Mouse (Mus musculus) heart, embryonic 12.5 days (tissue): ENCODE results near the gene Tmem88b. TPM values are rescaled to one million over a fixed set of nuclear protein-coding genes. Genes with fewer than 3 reads are reported as not detected.

Experiments used
- ATAC-seq: fragments of 200-750 bp; cut with Nextera tagmentation; 2 replicates; pipeline ENCODE4 v1.8.0; 2017; ENCODE audit warnings: moderate TSS enrichment, moderate library complexity; ENCODE audit not compliant: insufficient number of reproducible peaks, low FRiP score
- H3K27ac ChIP-seq: fragments of 300-500 bp; sonication (generic); 2 replicates; pipeline ENCODE4 v1.5.1; 2016; ENCODE audit warnings: mild to moderate bottlenecking, moderate library complexity; ENCODE audit not compliant: poor library complexity, severe bottlenecking
- H3K27me3 ChIP-seq: fragments of 300-500 bp; sonication (generic); replicated peaks from 2 replicates; pipeline ENCODE4 v1.6.1; 2016; ENCODE audit warnings: mild to moderate bottlenecking, moderate library complexity
- H3K36me3 ChIP-seq: fragments of 300-500 bp; sonication (generic); 2 replicates; pipeline ENCODE4 v1.6.1; 2016; ENCODE audit warnings: mild to moderate bottlenecking, moderate library complexity
- H3K4me1 ChIP-seq: fragments of 300-500 bp; sonication (generic); replicated peaks from 2 replicates; pipeline ENCODE4 v1.6.1; 2016; ENCODE audit warnings: mild to moderate bottlenecking
- H3K4me2 ChIP-seq: fragments of 300-500 bp; sonication (generic); 2 replicates; pipeline ENCODE4 v1.6.1; 2016; ENCODE audit warnings: mild to moderate bottlenecking, moderate library complexity
- H3K4me3 ChIP-seq: fragments of 300-500 bp; sonication (generic); 2 replicates; pipeline ENCODE4 v1.5.1; 2016; ENCODE audit warnings: mild to moderate bottlenecking
- H3K9ac ChIP-seq: fragments of 300-500 bp; sonication (generic); 2 replicates; pipeline ENCODE4 v1.6.1; 2016; ENCODE audit warnings: mild to moderate bottlenecking, moderate library complexity
- H3K9me3 ChIP-seq: fragments of 300-500 bp; sonication (generic); replicated peaks from 2 replicates; pipeline ENCODE4 v1.6.1; 2016; ENCODE audit warnings: mild to moderate bottlenecking, moderate library complexity
- WGBS: fragments of 180-500 bp; shearing (Covaris S2); methylation state at CpG from one replicate; pipeline ENCODE4 v1.1.7; 2016; 5-methylcytosine and 5-hydroxymethylcytosine counted together
- polyA plus RNA-seq: library from polyadenylated mRNA; unstranded; fragments of >200 nt; fragmentation: Nextera tagmentation; extraction: Ambion mirVana; gene quantifications from 2 replicates; pipeline ENCODE4 v1.2.1, GENCODE M21; 2016

Tmem88b gene
- polyA plus RNA-seq, 1 experiment from 2014 or later, result 7.2 TPM

DNA sequence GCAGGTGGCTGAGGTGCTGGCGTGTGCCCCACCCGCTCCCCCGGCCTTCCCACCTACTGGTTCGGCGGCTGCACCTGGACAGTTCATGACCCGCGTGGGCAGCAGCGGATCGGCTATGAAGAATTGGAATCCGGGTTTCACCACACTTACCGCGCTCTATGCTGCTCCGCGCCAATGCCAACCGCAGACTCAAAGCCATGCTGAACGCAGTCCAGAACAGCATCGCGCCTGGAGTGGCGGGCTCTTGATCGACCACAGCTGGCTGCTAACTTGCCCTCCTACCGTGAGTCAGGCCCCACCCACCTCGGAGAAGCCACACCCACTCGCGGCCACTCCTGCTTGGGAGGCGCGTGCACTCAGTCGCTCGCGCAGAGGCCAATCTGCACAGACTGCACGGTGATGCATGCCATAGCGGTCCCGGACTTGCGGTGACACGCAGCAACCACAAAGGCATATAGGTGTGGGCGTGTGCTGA lies 11.4 kb downstream of the Tmem88b start, which contains the start of gene Vwa1:
Gene Vwa1, minus strand, starts transcription at position 419 of the 475 bp plus-strand sequence.
- Histone ChIP-seq H3K4me2 (peak within 1 kb of the TSS; percentile 80), H3K27ac (no peak within 1 kb of the TSS), H3K4me1 (peaks cover 44% of the 10 kb centered on the region)

DNA sequence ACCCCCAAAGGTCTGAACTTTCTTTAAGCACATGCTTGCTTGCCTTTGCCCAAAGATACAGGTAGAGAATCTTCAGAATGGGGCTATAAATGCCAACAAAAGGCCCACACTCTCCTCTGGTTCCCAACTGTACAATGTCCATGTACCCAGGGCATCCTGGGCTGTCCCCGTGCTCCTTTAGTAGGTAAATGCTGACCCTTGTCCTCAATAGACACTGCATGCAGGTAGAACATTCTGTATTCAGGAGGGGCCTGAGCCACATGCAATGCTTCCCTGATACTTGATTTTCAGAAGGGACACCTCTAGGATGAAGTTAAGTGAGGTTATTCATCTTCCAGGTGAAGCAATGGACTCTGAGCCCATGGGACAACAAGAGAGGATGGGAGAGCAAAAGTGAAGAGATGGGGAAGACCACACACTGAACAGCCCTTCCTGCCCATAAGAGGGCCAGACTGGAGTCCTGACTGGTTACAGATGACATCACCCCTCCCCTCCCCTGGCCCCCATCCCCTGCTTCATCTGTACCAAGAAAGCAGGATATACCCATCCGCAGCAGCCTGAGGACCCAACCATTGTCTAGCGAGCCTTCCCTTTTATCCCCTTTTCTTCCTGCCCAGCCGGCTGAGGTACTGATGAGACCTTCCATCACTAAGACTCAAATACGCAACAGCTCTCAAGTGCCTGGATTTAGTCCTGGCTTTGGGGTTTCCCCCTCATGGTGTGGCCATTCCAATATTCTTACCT lies 12.2 kb downstream of the Tmem88b start:
- Histone ChIP-seq H3K4me1 (peaks cover 44% of the 10 kb centered on the region), H3K36me3 (no peaks in the 10 kb centered on the region), H3K9me3 (no peaks in the 10 kb centered on the region), H3K4me3 (peak overlapping the region; percentile 41; the same call in 1 of the 2 replicates), H3K27me3 (peaks cover 47% of the 10 kb centered on the region), H3K27ac (no peak overlapping the region), H3K4me2 (peak overlapping the region; percentile 80), H3K9ac (no peak overlapping the region)
- WGBS, result 42% methylated on average over 5 of the region's 5 CpGs
- ATAC-seq, result no peak

More for the DNA sequence above, 11.4 kb downstream of the Tmem88b start, which contains the start of gene Vwa1:
- 2% methylated on average over 35 of the region's 35 CpGs for WGBS
- H3K9me3 ChIP-seq, result no peaks in the 10 kb centered on the region
- ATAC-seq, result peak; percentile 66
- peak within 1 kb of the TSS; percentile 41 for H3K4me3 ChIP-seq
- peak within 1 kb of the TSS; percentile 62 for H3K9ac ChIP-seq
- H3K27me3 ChIP-seq, result peaks cover 47% of the 10 kb centered on the region
- no peaks in the 10 kb centered on the region for H3K36me3 ChIP-seq

DNA sequence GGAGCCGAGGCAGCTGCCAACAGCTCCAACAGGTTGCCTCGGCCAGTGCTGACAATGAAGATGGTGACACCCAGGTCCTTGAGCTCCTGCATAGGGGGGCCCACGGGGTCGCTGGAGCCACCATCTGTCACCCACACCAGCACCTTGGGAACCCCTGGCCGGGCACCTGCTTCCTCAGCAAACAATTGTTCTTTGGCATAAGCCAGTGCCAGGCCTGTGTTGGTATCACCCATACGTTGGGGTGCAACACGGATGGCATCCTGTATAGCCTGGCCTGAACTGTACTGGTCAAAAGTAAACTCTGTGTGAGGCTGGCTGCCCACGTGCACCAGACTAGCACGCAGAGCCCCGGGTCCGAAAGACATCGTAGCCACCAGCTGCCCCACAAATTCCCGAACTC lies 12.9 kb downstream of the Tmem88b start:
- H3K36me3 ChIP-seq, result no peaks in the 10 kb centered on the region
- no peak overlapping the region for H3K9ac ChIP-seq
- 81% methylated on average over 13 of the region's 13 CpGs for WGBS
- no peak overlapping the region for H3K27ac ChIP-seq
- no peak overlapping the region for H3K4me3 ChIP-seq
- no peaks in the 10 kb centered on the region for H3K9me3 ChIP-seq
- ATAC-seq, result no peak
- no peak overlapping the region for H3K4me2 ChIP-seq
- H3K27me3 ChIP-seq, result peaks cover 47% of the 10 kb centered on the region
- peaks cover 40% of the 10 kb centered on the region for H3K4me1 ChIP-seq

DNA sequence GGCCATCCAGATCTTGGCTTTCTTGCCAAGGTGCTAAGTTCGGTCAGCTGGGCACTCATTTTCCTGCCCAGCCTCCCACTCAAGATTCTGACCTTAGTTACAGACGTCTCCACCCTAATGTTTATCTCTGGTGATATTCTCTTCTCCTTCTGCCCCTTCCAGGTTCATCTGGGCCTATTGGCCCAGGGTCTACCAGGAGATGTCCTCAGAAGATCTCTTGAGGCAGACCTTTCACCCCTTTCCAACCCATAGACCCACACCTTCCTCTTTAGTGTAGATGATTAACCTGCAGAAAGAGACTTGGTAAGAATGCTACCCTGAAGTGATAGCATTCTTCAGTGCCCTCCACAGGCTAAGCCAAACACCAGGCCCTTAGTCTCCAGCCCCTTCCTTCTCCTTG lies 14.0 kb downstream of the Tmem88b start:
- Histone ChIP-seq H3K27ac (no peak overlapping the region), H3K27me3 (peaks cover 47% of the 10 kb centered on the region), H3K4me1 (peaks cover 33% of the 10 kb centered on the region), H3K4me3 (no peak overlapping the region), H3K9ac (no peak overlapping the region), H3K9me3 (no peaks in the 10 kb centered on the region), H3K36me3 (no peaks in the 10 kb centered on the region), H3K4me2 (no peak overlapping the region)
- WGBS, result 66% methylated on average over 2 of the region's 2 CpGs
- ATAC-seq, result no peak

DNA sequence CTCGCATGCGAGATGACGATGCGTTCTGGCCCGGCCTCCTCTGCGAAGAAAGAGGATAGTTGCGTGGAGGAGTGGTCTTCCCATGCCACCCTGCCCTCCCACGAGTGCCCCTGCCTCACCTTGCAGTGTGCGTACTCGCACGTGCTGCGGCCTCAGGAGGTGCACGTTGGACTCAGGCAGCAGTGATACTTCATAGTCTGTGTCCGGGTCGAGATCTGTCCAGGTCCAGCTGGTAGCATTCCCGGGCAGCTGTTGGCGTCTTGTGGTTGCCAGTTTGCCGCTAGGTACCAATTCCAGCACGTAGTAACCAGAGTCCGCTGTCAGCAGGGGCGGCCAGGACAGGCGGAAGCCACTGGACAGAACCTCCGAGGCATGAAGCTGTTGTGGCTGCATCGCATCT lies 15.0 kb downstream of the Tmem88b start:
- Histone ChIP-seq H3K27me3 (peaks cover 47% of the 10 kb centered on the region), H3K9ac (peak overlapping the region; percentile 80), H3K36me3 (no peaks in the 10 kb centered on the region), H3K4me1 (peaks cover 24% of the 10 kb centered on the region), H3K4me3 (peak overlapping the region; percentile 53), H3K4me2 (peak overlapping the region; percentile 78), H3K9me3 (no peaks in the 10 kb centered on the region), H3K27ac (no peak overlapping the region)
- 36% methylated on average over 24 of the region's 24 CpGs for WGBS
- no peak for ATAC-seq

DNA sequence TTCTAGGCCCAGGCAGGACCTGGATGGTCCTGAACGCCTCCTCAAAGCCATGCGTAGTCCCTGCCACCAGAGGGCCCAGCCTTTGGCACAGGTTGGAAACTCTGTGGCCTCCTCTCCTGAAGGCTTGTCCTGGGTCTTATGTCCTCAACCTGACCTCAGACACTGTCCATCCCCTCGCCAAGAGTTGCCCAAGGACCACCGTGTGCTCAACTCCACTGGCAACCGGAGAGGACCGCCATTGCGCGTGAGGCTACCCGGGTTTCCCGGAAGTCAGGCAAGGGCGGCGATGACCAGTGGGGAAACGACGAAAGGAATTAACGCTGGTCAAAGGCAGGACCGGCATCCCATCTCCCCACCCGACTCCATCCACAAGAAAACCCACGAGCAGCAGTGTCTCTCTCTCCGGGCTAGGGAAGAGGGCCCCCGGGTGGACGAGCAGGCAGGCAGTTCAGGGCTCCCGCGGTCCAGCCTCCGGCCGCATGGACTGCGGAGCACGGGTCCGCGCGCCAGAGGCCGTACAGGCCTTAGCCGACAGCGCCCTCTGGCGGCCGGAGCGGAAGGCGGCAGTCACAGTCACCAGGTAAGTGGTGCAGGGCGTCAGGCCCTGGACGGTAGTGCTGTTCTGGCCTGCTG lies 15.7 kb downstream of the Tmem88b start:
- H3K4me1 ChIP-seq, result peaks cover 18% of the 10 kb centered on the region
- H3K4me2 ChIP-seq, result peak overlapping the region; percentile 78
- ATAC-seq, result peak; percentile 90
- peak overlapping the region; percentile 52 for H3K27ac ChIP-seq
- H3K9me3 ChIP-seq, result no peaks in the 10 kb centered on the region
- H3K4me3 ChIP-seq, result peak overlapping the region; percentile 53
- WGBS, result under 1% methylated on average over 39 of the region's 39 CpGs
- peak overlapping the region; percentile 80 for H3K9ac ChIP-seq
- peaks cover 41% of the 10 kb centered on the region for H3K27me3 ChIP-seq
- no peaks in the 10 kb centered on the region for H3K36me3 ChIP-seq

DNA sequence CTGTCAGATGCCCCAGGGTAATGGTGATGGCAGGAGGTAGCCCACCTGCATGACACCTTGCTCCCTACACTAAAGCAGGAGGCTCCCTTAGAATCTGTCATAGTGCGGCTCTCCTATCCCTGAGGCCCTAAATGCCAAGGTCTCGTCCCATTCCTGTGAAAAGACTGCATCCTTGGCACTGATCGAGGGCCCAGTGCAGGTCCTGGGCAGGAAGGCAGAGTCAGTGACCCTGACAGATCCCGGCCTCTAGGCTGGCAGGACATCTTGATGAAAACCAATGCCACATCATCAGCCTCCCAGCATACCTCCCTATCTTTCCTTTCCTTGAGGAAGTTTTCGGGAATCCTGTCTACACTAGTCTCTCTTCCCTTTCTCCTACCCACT lies 16.2 kb downstream of the Tmem88b start:
- H3K27ac ChIP-seq, result no peak overlapping the region
- H3K4me3 ChIP-seq, result peak overlapping the region; percentile 53
- H3K9ac ChIP-seq, result peak overlapping the region; percentile 80; the same call in 1 of the 2 replicates
- 66% methylated on average over 5 of the region's 5 CpGs for WGBS
- no peaks in the 10 kb centered on the region for H3K36me3 ChIP-seq
- peaks cover 40% of the 10 kb centered on the region for H3K27me3 ChIP-seq
- peak overlapping the region; percentile 78 for H3K4me2 ChIP-seq
- H3K4me1 ChIP-seq, result peaks cover 13% of the 10 kb centered on the region
- H3K9me3 ChIP-seq, result no peaks in the 10 kb centered on the region
- no peak for ATAC-seq

DNA sequence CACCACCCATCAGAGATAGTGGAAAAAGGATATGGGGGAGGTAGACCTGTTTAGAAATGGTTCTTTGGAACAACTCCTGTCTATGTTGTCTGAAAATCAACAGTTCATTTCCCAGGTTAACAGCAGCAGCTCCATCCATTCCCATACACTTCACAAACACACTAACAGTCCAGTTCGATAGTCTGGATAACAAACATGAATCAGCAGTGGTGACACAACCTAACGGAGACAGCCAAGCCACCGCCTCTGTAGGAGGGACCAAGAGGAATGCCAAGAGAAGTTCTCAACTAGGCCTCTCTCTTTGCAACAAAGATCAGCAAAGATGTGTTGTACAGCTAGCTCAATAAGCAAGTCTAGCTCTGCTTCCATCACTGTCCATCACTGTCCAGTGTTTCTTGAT lies 23.3 kb downstream of the Tmem88b start:
- Histone ChIP-seq H3K27me3 (no peaks in the 10 kb centered on the region), H3K9me3 (no peaks in the 10 kb centered on the region), H3K36me3 (peaks cover 3% of the 10 kb centered on the region), H3K4me1 (peaks cover 27% of the 10 kb centered on the region), H3K9ac (no peak overlapping the region), H3K4me2 (no peak overlapping the region), H3K4me3 (no peak overlapping the region), H3K27ac (no peak overlapping the region)
- no peak for ATAC-seq
- WGBS, result 90% methylated on average over 3 of the region's 3 CpGs

DNA sequence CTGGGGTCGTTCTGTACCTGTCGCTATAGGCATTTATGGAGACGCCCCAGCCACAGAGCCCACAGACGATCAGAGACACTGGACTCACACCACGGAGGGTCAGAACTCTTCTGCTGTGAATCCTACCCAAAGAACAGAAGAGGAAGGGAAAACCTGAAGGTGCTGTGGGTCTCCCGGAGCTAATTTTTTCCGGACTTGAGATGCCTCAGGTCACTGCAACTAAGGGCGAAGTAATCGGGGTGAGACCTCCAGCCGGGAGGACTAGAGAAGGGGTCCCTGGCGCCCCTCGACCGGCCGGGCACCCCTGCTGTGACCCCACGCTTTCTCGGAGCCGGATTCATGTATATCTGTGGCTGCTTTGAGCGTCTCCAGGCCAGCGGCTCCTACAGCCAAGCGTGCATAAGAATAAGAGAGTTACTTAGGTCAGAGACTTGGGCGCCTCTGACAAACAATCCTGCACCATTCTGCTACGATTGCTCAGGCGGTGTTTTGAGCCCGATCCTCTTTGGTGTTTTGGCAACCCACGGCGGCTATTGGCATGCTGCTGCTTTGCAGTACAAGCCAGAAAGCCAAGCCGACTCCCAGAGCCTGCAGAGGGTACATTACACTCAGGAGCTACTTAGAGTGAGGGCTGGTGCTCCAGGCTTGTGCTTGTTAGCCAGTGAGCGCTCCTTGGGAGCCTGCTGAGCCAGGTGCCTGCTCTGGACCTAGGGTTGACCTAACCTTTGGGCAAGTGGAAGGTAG lies 24.1 kb downstream of the Tmem88b start:
- Histone ChIP-seq H3K36me3 (peaks cover 12% of the 10 kb centered on the region), H3K4me1 (peaks cover 32% of the 10 kb centered on the region), H3K27me3 (no peaks in the 10 kb centered on the region), H3K9ac (peak overlapping the region; percentile 90), H3K27ac (peak overlapping the region; percentile 50), H3K4me3 (peak overlapping the region; percentile 87), H3K9me3 (no peaks in the 10 kb centered on the region), H3K4me2 (peak overlapping the region; percentile 100)
- 3% methylated on average over 28 of the region's 28 CpGs for WGBS
- ATAC-seq, result no peak

DNA sequence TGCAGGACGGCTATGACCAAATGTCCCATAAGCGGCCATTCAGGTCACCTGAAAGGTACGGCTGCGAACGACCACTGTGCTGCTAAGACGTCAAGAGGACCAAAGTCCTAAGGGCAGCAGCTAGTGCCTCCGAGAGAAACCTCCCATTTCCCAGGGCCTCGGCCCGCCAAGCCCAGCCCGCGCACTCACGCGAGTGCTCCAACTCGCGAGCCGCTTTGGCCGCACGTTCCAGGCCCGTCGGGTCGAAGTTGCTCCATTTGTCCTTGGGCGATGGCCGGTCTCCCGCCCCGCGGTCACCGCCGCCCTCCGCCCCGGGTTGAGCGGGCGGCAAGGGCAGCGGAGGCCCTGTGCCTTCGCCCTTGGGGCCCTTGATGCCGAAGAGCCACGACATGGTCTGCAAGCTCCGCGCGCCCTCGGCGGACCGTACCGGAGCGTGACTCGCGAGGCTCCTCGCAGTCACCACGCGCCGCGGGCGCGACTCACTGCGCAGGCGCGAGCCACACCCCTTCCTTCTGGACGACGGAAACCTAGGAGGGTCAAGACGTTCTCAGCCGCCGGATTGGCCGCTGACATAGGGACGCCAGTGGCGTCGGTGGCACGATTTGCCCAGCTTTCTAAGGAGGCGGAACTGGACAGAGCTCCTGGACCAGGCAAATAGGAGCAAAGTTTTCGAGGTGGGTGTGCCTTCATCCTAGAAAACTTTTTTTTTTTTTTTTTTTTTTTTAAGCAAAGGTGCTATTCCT lies 24.9 kb downstream of the Tmem88b start, which contains the start of gene Atad3a:
Gene Atad3a, minus strand, starts transcription at position 481 of the 743 bp plus-strand sequence.
- Histone ChIP-seq H3K4me3 (peak within 1 kb of the TSS; percentile 87), H3K4me2 (peak within 1 kb of the TSS; percentile 100), H3K4me1 (peaks cover 32% of the 10 kb centered on the region), H3K9ac (peak within 1 kb of the TSS; percentile 92), H3K36me3 (peaks cover 19% of the 10 kb centered on the region), H3K27ac (peak within 1 kb of the TSS; percentile 76), H3K27me3 (no peaks in the 10 kb centered on the region), H3K9me3 (no peaks in the 10 kb centered on the region)
- under 1% methylated on average over 68 of the region's 68 CpGs for WGBS
- peak; percentile 99 for ATAC-seq
